Mouse (Mus musculus) lung, adult 2 months (tissue): ENCODE results near the gene Sirt1.

Experiments
- CTCF ChIP-seq: fragments of 200-500 bp; IDR thresholded peaks from 2 replicates; pipeline ENCODE4 v1.5.1; 2011; ENCODE audit warnings: mild to moderate bottlenecking, low read length, control low read depth; ENCODE audit not compliant: insufficient read depth
- POLR2A ChIP-seq: fragments of 200-500 bp; IDR thresholded peaks from 2 replicates; pipeline ENCODE4 v1.6.1; 2011; ENCODE audit warnings: low read depth, mild to moderate bottlenecking, control low read depth, low read length, borderline replicate concordance; ENCODE audit errors: extremely low read depth

GRCm38 (mm10) chr10:63403636-63404035 is 22.1 kb upstream of the Sirt1 start:
- TF ChIP-seq POLR2A (no peak), CTCF (no peak)
